Mouse (Mus musculus) liver, postnatal 0 days (tissue): ENCODE data around the gene Elmo1.

Experiments used
- CTCF ChIP-seq: sonication (generic); IDR thresholded peaks from 2 replicates; pipeline ENCODE4 v1.5.1; 2016; ENCODE audit warnings: antibody characterized with exemption, low read depth
- EP300 ChIP-seq: IDR thresholded peaks from 2 replicates; pipeline ENCODE4 v1.6.1; 2016; ENCODE audit warnings: antibody characterized with exemption, low read depth, mild to moderate bottlenecking

DNA sequence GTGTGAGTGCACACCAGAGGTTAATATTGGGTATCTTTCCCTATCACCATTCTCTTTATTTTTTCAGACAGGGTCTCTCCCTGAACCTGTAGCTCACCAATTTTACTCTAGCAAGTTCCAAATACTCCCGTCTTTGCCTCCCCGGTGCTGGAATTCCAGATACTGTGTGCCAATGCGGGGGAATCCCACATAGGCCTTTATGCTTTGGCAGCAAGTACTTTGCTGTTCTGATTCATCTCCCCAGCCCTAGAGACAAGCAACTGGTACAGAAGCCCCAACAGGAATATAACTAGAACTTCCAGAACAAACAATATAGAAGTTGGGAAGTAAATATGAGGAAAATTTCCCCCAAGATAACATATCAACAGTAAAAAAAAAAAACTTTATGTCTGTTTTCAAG is 13.2 kb upstream of the Elmo1 start:
- TF ChIP-seq CTCF (no peak), EP300 (no peak)
